Mouse (Mus musculus) erythroblast, embryonic 14.5 days (primary cell): Measurements from ENCODE around the gene Slc35c2. TPM values are rescaled to one million over a fixed set of nuclear protein-coding genes. Genes with fewer than 3 reads are reported as not detected.

Source experiments
- H3K27me3 ChIP-seq: 2 replicates; pipeline ENCODE4 v1.6.1; 2012; ENCODE audit warnings: inconsistent platforms; ENCODE audit not compliant: control insufficient read depth
- H3K36me3 ChIP-seq: 2 replicates; pipeline ENCODE4 v1.6.1; 2012; ENCODE audit warnings: mild to moderate bottlenecking, inconsistent platforms; ENCODE audit not compliant: control insufficient read depth
- H3K4me1 ChIP-seq: 2 replicates; pipeline ENCODE4 v1.6.1; 2012; ENCODE audit warnings: inconsistent platforms; ENCODE audit not compliant: control insufficient read depth
- H3K4me3 ChIP-seq: replicated peaks from 2 replicates; pipeline ENCODE3; 2012; ENCODE audit warnings: moderate library complexity, mild to moderate bottlenecking, inconsistent platforms
- H3K9me3 ChIP-seq: 2 replicates; pipeline ENCODE4 v1.6.1; 2012; ENCODE audit warnings: low read length, inconsistent platforms, mixed read lengths; ENCODE audit not compliant: control insufficient read depth
- GATA1 ChIP-seq: IDR thresholded peaks from 2 replicates; pipeline ENCODE4 v1.6.1; 2012; ENCODE audit warnings: low read length, inconsistent platforms, mixed read lengths
- TAL1 ChIP-seq: IDR thresholded peaks from 3 replicates; pipeline ENCODE4 v1.6.1; 2012; ENCODE audit warnings: low read length, inconsistent platforms, mixed read lengths
- polyA plus RNA-seq: library from polyadenylated mRNA; stranded (reverse); fragments of >175 nt; gene quantifications from 2 replicates; pipeline ENCODE4 v1.2.3, GENCODE M21; 2012

Gene Slc35c2
- polyA plus RNA-seq, 1 experiment, result 2.5 TPM

DNA sequence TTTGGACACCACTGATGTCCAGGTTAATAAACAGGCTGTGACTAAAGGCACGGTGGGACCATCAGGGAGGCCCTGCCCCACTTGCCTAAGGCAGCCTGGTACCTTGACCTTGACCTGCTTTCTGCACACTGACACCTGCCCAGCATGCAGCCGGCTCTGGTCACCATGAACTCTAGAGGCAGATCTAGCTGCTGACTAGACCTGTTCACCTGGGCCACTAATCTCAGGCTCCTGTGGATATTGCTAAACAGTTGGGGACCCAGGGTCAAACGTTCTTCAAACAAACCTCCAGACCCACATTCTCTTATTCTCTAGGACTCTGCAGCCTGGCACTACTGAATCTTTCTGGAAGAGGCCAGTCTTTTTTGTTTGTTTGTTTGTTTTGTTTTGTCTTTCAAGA, 2.6 kb downstream of the Slc35c2 start:
- Histone ChIP-seq H3K4me1 (peaks cover 35% of the 10 kb centered on the region), H3K9me3 (no peaks in the 10 kb centered on the region), H3K36me3 (peaks cover 33% of the 10 kb centered on the region), H3K27me3 (no peaks in the 10 kb centered on the region), H3K4me3 (no peak overlapping the region)
- TF ChIP-seq GATA1, result no peak

DNA sequence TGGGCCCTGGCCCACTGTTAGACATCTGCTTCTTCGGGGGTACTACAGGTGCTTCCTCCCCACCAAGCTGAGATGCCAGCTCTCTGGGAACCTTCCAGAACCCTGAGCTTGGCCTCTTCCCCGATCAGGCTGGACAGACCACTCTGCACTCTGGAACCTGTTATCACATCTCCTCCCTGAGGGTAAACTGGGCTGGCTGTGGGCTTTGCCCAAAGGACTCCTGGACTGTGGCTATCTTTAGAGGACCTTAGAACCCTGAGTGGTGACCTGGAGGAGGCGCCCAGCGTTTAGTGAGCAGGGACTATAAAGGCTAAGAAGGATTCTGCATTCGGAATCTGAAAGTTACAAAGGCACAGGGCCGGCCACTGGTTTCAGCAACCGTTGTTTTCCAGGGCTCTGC, 3.3 kb downstream of the Slc35c2 start:
- TF ChIP-seq TAL1, result no peak
- TF ChIP-seq GATA1, result no peak
- Histone ChIP-seq H3K9me3 (no peaks in the 10 kb centered on the region), H3K36me3 (peaks cover 31% of the 10 kb centered on the region)

DNA sequence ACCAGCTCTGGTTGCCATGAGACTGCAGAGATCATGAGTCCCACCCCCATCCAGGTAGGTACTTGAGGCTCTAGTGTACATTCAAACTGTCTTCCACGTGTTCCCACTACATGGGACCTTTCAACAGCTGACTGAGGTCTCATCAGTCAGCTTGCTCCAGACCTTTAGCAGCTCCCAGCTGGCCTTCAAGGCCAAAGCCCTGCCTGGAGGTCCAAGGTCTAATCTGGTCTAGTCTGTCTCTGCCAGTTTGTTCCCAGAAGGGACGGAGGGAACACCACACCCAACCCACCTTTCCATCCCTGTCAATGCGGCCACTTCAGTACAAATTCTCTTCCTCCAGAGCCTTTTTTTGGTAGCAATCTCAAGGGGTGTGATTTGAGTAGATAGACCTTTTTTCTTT, 4.0 kb downstream of the Slc35c2 start:
- H3K36me3 ChIP-seq, result peaks cover 33% of the 10 kb centered on the region
- no peaks in the 10 kb centered on the region for H3K9me3 ChIP-seq
- H3K4me3 ChIP-seq, result no peak overlapping the region
- TF ChIP-seq TAL1, result no peak
- TF ChIP-seq GATA1, result no peak
- no peaks in the 10 kb centered on the region for H3K27me3 ChIP-seq
- peaks cover 32% of the 10 kb centered on the region for H3K4me1 ChIP-seq

More for the DNA sequence above, 3.3 kb downstream of the Slc35c2 start:
- Histone ChIP-seq H3K27me3 (no peaks in the 10 kb centered on the region), H3K4me3 (no peak overlapping the region), H3K4me1 (peaks cover 35% of the 10 kb centered on the region)

DNA sequence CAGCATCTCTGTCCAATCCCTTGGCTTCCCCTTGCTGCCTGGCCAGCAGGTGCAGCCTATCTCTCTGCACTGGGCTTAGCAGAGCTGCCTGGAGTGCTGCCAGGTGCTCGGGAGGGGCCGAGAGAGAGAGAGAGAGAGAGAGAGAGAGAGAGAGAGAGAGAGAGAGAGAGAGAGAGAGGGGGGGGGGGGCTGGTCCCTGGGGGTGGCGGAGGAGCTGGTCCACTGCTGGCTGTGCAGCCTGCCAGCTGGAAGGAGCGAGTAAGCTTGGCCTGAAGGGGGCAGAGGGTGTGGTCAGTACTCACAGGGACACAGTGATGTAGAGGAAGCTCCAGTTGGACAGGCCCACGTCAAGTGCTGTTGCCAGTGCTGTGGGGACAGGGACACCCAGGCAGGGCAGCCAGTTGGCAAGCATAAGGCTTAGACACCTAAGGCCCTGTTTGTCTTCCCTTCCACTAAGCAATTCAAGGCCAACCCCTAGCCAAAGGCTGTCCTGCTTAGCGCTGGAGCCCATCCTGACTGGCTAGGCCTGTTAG, 5.8 kb downstream of the Slc35c2 start:
- Histone ChIP-seq H3K9me3 (no peaks in the 10 kb centered on the region), H3K4me3 (no peak overlapping the region), H3K36me3 (peaks cover 48% of the 10 kb centered on the region), H3K27me3 (no peaks in the 10 kb centered on the region), H3K4me1 (peaks cover 14% of the 10 kb centered on the region)
- no peak for TF ChIP-seq GATA1
- TF ChIP-seq TAL1, result no peak

DNA sequence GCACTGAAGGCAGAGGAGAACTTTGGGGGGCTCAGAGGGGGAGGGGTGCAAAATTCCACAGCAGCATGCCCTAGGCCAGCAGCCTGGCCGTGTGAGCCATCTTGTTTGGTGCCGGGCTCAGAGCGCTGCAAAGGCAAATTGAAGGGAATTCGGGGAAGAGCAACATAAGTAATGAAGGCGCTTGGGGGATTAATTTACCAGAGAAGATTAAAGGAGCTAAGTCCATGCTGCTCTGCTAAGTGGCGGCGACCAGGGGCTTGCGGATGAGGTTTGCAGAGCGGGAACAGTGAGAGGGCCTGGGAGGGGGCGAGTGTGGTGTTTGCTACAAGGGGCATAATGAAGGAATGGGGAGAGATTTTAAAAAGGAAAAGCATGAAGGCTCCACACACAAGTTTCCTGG, 8.3 kb downstream of the Slc35c2 start:
- Histone ChIP-seq H3K9me3 (no peaks in the 10 kb centered on the region), H3K36me3 (peaks cover 48% of the 10 kb centered on the region)
- TF ChIP-seq TAL1, result no peak
- no peak for TF ChIP-seq GATA1

GRCm38 (mm10) chr2:165277188-165277740, 10.4 kb downstream of the Slc35c2 start:
- Histone ChIP-seq H3K9me3 (no peaks in the 10 kb centered on the region), H3K4me1 (no peaks in the 10 kb centered on the region), H3K36me3 (peaks cover 36% of the 10 kb centered on the region), H3K27me3 (no peaks in the 10 kb centered on the region), H3K4me3 (no peak overlapping the region)
- TF ChIP-seq TAL1, result no peak
- no peak for TF ChIP-seq GATA1

More for the DNA sequence above, 8.3 kb downstream of the Slc35c2 start:
- Histone ChIP-seq H3K4me1 (no peaks in the 10 kb centered on the region), H3K4me3 (no peak overlapping the region), H3K27me3 (no peaks in the 10 kb centered on the region)

DNA sequence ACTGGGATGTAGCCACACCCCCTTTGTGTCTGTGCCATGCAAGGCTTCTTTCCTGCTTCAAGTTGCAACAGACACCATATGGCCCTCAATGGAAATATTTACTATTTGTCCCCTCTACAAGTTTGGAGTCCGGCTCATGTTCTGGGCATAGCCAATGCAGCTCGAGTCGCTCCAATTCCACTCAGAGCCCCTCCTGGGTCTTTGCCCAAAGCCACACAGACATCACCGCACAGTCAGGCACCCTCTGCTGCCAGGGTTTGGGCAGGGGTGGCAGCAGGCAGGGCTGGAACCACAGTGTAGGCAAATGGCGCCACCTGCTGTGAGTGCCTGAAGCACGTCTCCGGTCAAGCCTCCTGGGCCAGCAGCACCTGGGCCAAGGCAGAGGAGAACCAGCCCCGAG, 11.8 kb downstream of the Slc35c2 start:
- Histone ChIP-seq H3K27me3 (no peaks in the 10 kb centered on the region), H3K36me3 (peaks cover 31% of the 10 kb centered on the region), H3K9me3 (no peaks in the 10 kb centered on the region), H3K4me3 (no peak overlapping the region), H3K4me1 (no peaks in the 10 kb centered on the region)
- TF ChIP-seq TAL1, result no peak
- no peak for TF ChIP-seq GATA1

- Histone ChIP-seq H3K4me1 (no peaks in the 10 kb centered on the region), H3K27me3 (no peaks in the 10 kb centered on the region), H3K9me3 (no peaks in the 10 kb centered on the region), H3K4me3 (no peak overlapping the region), H3K36me3 (peaks cover 24% of the 10 kb centered on the region)
- TF ChIP-seq TAL1, result no peak
- no peak for TF ChIP-seq GATA1
Observed at GRCm38 (mm10) chr2:165275124-165275640, 12.5 kb downstream of the Slc35c2 start.

- H3K36me3 ChIP-seq, result peaks cover 15% of the 10 kb centered on the region
- H3K27me3 ChIP-seq, result peaks cover 2% of the 10 kb centered on the region; the same call in 1 of the 2 replicates
- TF ChIP-seq GATA1 (no peak), TAL1 (no peak)
- no peak overlapping the region for H3K4me3 ChIP-seq
- H3K9me3 ChIP-seq, result no peaks in the 10 kb centered on the region
- no peaks in the 10 kb centered on the region for H3K4me1 ChIP-seq
Observed at GRCm38 (mm10) chr2:165273589-165273988, 14.1 kb downstream of the Slc35c2 start.
